Mouse (Mus musculus): ENCODE results near the gene Plekhn1. TPM values are rescaled to one million over a fixed set of nuclear protein-coding genes. Genes with fewer than 3 reads are reported as not detected.

The Plekhn1 gene
- polyA plus RNA-seq, 1 experiment from 2014 or later: 18.5 TPM

GRCm38 (mm10) chr4:156236651-156237447 is 2.2 kb upstream of the Plekhn1 start:
- Histone ChIP-seq H3K36me3 (ENCODE audit: control insufficient read depth, insufficient read depth, low read length) (peaks cover 31% of the 10 kb centered on the region), H3K27me3 (ENCODE audit: control insufficient read depth, insufficient read depth, low read depth, low read length) (no peaks in the 10 kb centered on the region), H3K4me1 (replicated peaks; ENCODE audit: control insufficient read depth, insufficient read depth, low read length) (peaks cover 17% of the 10 kb centered on the region), H3K9me3 (ENCODE audit: control insufficient read depth, low read length) (no peaks in the 10 kb centered on the region), H3K4me2 (ENCODE audit: low read depth, low read length) (peak overlapping the region; percentile 95), H3K4me3 (ENCODE audit: low read length) (peak overlapping the region; percentile 96), H3K9ac (ENCODE audit: low read length) (peak overlapping the region; percentile 82), H3K27ac (ENCODE audit: low read length) (no peak overlapping the region)
- no peak for ATAC-seq (ENCODE audit: low read depth)
- 23% methylated on average over 53 of the region's 60 CpGs for whole genome bisulfite sequencing

GRCm38 (mm10) chr4:156235808-156236533 is 1.3 kb upstream of the Plekhn1 start, which contains the start of gene Noc2l:
Gene Noc2l, plus strand, starts transcription at chr4:156236010.
- Histone ChIP-seq H3K4me1 (replicated peaks; ENCODE audit: control insufficient read depth, insufficient read depth, low read length) (peaks cover 17% of the 10 kb centered on the region), H3K36me3 (ENCODE audit: control insufficient read depth, insufficient read depth, low read length) (peaks cover 36% of the 10 kb centered on the region), H3K9ac (ENCODE audit: low read length) (peak within 1 kb of the TSS; percentile 82), H3K27me3 (ENCODE audit: control insufficient read depth, insufficient read depth, low read depth, low read length) (no peaks in the 10 kb centered on the region), H3K4me2 (ENCODE audit: low read depth, low read length) (peak within 1 kb of the TSS; percentile 95), H3K9me3 (ENCODE audit: control insufficient read depth, low read length) (no peaks in the 10 kb centered on the region), H3K27ac (ENCODE audit: low read length) (peak within 1 kb of the TSS; percentile 96), H3K4me3 (ENCODE audit: low read length) (peak within 1 kb of the TSS; percentile 96)
- under 1% methylated on average over 88 of the region's 90 CpGs for WGBS
- ATAC-seq (ENCODE audit: low read depth): peak; percentile 94

GRCm38 (mm10) chr4:156235360-156235770 is 708 bp upstream of the Plekhn1 start:
- under 1% methylated on average over 15 of the region's 15 CpGs for WGBS
- Histone ChIP-seq H3K4me1 (replicated peaks; ENCODE audit: control insufficient read depth, insufficient read depth, low read length) (peaks cover 17% of the 10 kb centered on the region), H3K36me3 (ENCODE audit: control insufficient read depth, insufficient read depth, low read length) (peaks cover 38% of the 10 kb centered on the region), H3K9me3 (ENCODE audit: control insufficient read depth, low read length) (no peaks in the 10 kb centered on the region), H3K27me3 (ENCODE audit: control insufficient read depth, insufficient read depth, low read depth, low read length) (no peaks in the 10 kb centered on the region), H3K9ac (ENCODE audit: low read length) (peak overlapping the region; percentile 82), H3K27ac (ENCODE audit: low read length) (peak overlapping the region; percentile 51), H3K4me3 (ENCODE audit: low read length) (peak overlapping the region; percentile 96), H3K4me2 (ENCODE audit: low read depth, low read length) (peak overlapping the region; percentile 95)
- ATAC-seq (ENCODE audit: low read depth): peak; percentile 22; the same call in 1 of the 2 replicates

- ATAC-seq (ENCODE audit: low read depth): 0 out of 2 replicates have a peak, but pooled peaks have one; percentile 11
- no peaks in the 10 kb centered on the region for H3K27me3 ChIP-seq (ENCODE audit: control insufficient read depth, insufficient read depth, low read depth, low read length)
- H3K36me3 ChIP-seq (ENCODE audit: control insufficient read depth, insufficient read depth, low read length): peaks cover 31% of the 10 kb centered on the region
- peak overlapping the region; percentile 59 for H3K27ac ChIP-seq (ENCODE audit: low read length)
- H3K4me1 ChIP-seq (replicated peaks; ENCODE audit: control insufficient read depth, insufficient read depth, low read length): peaks cover 17% of the 10 kb centered on the region
- H3K9ac ChIP-seq (ENCODE audit: low read length): peak overlapping the region; percentile 82
- H3K4me3 ChIP-seq (ENCODE audit: low read length): peak overlapping the region; percentile 96
- H3K9me3 ChIP-seq (ENCODE audit: control insufficient read depth, low read length): no peaks in the 10 kb centered on the region
- 3% methylated on average over 17 of the region's 17 CpGs for WGBS
- H3K4me2 ChIP-seq (ENCODE audit: low read depth, low read length): peak overlapping the region; percentile 95
Measured at GRCm38 (mm10) chr4:156234021-156234501, 596 bp downstream of the Plekhn1 start.

GRCm38 (mm10) chr4:156228393-156229024 is 6.1 kb downstream of the Plekhn1 start:
- Histone ChIP-seq H3K4me1 (replicated peaks; ENCODE audit: control insufficient read depth, insufficient read depth, low read length) (peaks cover 16% of the 10 kb centered on the region), H3K4me2 (ENCODE audit: low read depth, low read length) (peak overlapping the region; percentile 34), H3K9ac (ENCODE audit: low read length) (no peak overlapping the region), H3K27me3 (ENCODE audit: control insufficient read depth, insufficient read depth, low read depth, low read length) (no peaks in the 10 kb centered on the region), H3K9me3 (ENCODE audit: control insufficient read depth, low read length) (no peaks in the 10 kb centered on the region), H3K36me3 (ENCODE audit: control insufficient read depth, insufficient read depth, low read length) (peaks cover 21% of the 10 kb centered on the region), H3K27ac (ENCODE audit: low read length) (no peak overlapping the region), H3K4me3 (ENCODE audit: low read length) (peak overlapping the region; percentile 18; the same call in 1 of the 2 replicates)
- peak; percentile 57 for ATAC-seq (ENCODE audit: low read depth)
- WGBS: 19% methylated on average over 12 of the region's 12 CpGs

GRCm38 (mm10) chr4:156227752-156228392 is 6.8 kb downstream of the Plekhn1 start:
- Histone ChIP-seq H3K27ac (ENCODE audit: low read length) (no peak overlapping the region), H3K9ac (ENCODE audit: low read length) (no peak overlapping the region)
- ATAC-seq (ENCODE audit: low read depth): peak; percentile 68

GRCm38 (mm10) chr4:156224276-156224675 is 10.4 kb downstream of the Plekhn1 start:
- Histone ChIP-seq H3K4me3 (ENCODE audit: low read length) (no peak overlapping the region), H3K27me3 (ENCODE audit: control insufficient read depth, insufficient read depth, low read depth, low read length) (no peaks in the 10 kb centered on the region)

More at GRCm38 (mm10) chr4:156227752-156228392, 6.8 kb downstream of the Plekhn1 start:
- Histone ChIP-seq H3K4me1 (replicated peaks; ENCODE audit: control insufficient read depth, insufficient read depth, low read length) (peaks cover 14% of the 10 kb centered on the region), H3K36me3 (ENCODE audit: control insufficient read depth, insufficient read depth, low read length) (peaks cover 21% of the 10 kb centered on the region), H3K27me3 (ENCODE audit: control insufficient read depth, insufficient read depth, low read depth, low read length) (no peaks in the 10 kb centered on the region), H3K4me3 (ENCODE audit: low read length) (peak overlapping the region; percentile 18; the same call in 1 of the 2 replicates), H3K9me3 (ENCODE audit: control insufficient read depth, low read length) (no peaks in the 10 kb centered on the region), H3K4me2 (ENCODE audit: low read depth, low read length) (peak overlapping the region; percentile 34)
- 33% methylated on average over 18 of the region's 18 CpGs for WGBS

GRCm38 (mm10) chr4:156219936-156220335 is 14.7 kb downstream of the Plekhn1 start:
- Histone ChIP-seq H3K9me3 (ENCODE audit: control insufficient read depth, low read length) (no peaks in the 10 kb centered on the region), H3K4me2 (ENCODE audit: low read depth, low read length) (no peak overlapping the region)
- WGBS: 81% methylated on average over 11 of the region's 11 CpGs

More at GRCm38 (mm10) chr4:156224276-156224675, 10.4 kb downstream of the Plekhn1 start:
- Histone ChIP-seq H3K4me1 (replicated peaks; ENCODE audit: control insufficient read depth, insufficient read depth, low read length) (peaks cover 14% of the 10 kb centered on the region), H3K9me3 (ENCODE audit: control insufficient read depth, low read length) (no peaks in the 10 kb centered on the region), H3K36me3 (ENCODE audit: control insufficient read depth, insufficient read depth, low read length) (no peaks in the 10 kb centered on the region), H3K9ac (ENCODE audit: low read length) (no peak overlapping the region), H3K27ac (ENCODE audit: low read length) (no peak overlapping the region), H3K4me2 (ENCODE audit: low read depth, low read length) (no peak overlapping the region)
- WGBS: 77% methylated on average over 2 of the region's 2 CpGs
- ATAC-seq (ENCODE audit: low read depth): no peak

More at GRCm38 (mm10) chr4:156219936-156220335, 14.7 kb downstream of the Plekhn1 start:
- Histone ChIP-seq H3K27me3 (ENCODE audit: control insufficient read depth, insufficient read depth, low read depth, low read length) (no peaks in the 10 kb centered on the region), H3K27ac (ENCODE audit: low read length) (no peak overlapping the region), H3K4me3 (ENCODE audit: low read length) (no peak overlapping the region), H3K9ac (ENCODE audit: low read length) (no peak overlapping the region), H3K4me1 (replicated peaks; ENCODE audit: control insufficient read depth, insufficient read depth, low read length) (no peaks in the 10 kb centered on the region), H3K36me3 (ENCODE audit: control insufficient read depth, insufficient read depth, low read length) (no peaks in the 10 kb centered on the region)
- ATAC-seq (ENCODE audit: low read depth): no peak

Data from lung, embryonic 16.5 days (tissue).